Mouse (Mus musculus) hindbrain, embryonic 12.5 days (tissue): ENCODE measurements around the gene Smg6. TPM values are rescaled to one million over a fixed set of nuclear protein-coding genes. Genes with fewer than 3 reads are reported as not detected.

ENCODE experiments used
- ATAC-seq: fragments of 200-750 bp; cut with Nextera tagmentation; 2 replicates; pipeline ENCODE4 v1.8.0; 2017; ENCODE audit warnings: moderate TSS enrichment; ENCODE audit not compliant: low FRiP score
- H3K27ac ChIP-seq: fragments of 300-500 bp; sonication (generic); 2 replicates; pipeline ENCODE4 v1.5.1; 2016; ENCODE audit warnings: mild to moderate bottlenecking
- H3K27me3 ChIP-seq: fragments of 300-500 bp; sonication (generic); 2 replicates; pipeline ENCODE4 v1.6.1; 2016; ENCODE audit warnings: mild to moderate bottlenecking
- H3K36me3 ChIP-seq: fragments of 300-500 bp; sonication (generic); 2 replicates; pipeline ENCODE4 v1.6.1; 2016; ENCODE audit warnings: mild to moderate bottlenecking
- H3K4me1 ChIP-seq: fragments of 300-500 bp; sonication (generic); 2 replicates; pipeline ENCODE4 v1.6.1; 2016
- H3K4me2 ChIP-seq: fragments of 300-500 bp; sonication (generic); replicated peaks from 2 replicates; pipeline ENCODE4 v1.6.1; 2016; ENCODE audit warnings: mild to moderate bottlenecking
- H3K4me3 ChIP-seq: fragments of 300-500 bp; sonication (generic); 2 replicates; pipeline ENCODE4 v1.5.1; 2016; ENCODE audit warnings: mild to moderate bottlenecking
- H3K9ac ChIP-seq: fragments of 300-500 bp; sonication (generic); 2 replicates; pipeline ENCODE4 v1.6.1; 2016; ENCODE audit warnings: mild to moderate bottlenecking, moderate library complexity
- H3K9me3 ChIP-seq: fragments of 300-500 bp; sonication (generic); replicated peaks from 2 replicates; pipeline ENCODE4 v1.6.1; 2016; ENCODE audit warnings: mild to moderate bottlenecking
- WGBS: fragments of 180-500 bp; shearing (Covaris S2); methylation state at CpG from one replicate; pipeline ENCODE4 v1.1.7; 2016; 5-methylcytosine and 5-hydroxymethylcytosine counted together
- polyA plus RNA-seq: library from polyadenylated mRNA; unstranded; fragments of >200 nt; fragmentation: Nextera tagmentation; extraction: Ambion mirVana; gene quantifications from 2 replicates; pipeline ENCODE4 v1.2.1, GENCODE M21; 2016

Gene Smg6
- polyA plus RNA-seq, 1 experiment from 2014 or later, result 23.6 TPM

GRCm38 (mm10) chr11:75162591-75163080, 237.0 kb downstream of the Smg6 start:
- H3K9ac ChIP-seq, result no peak overlapping the region
- H3K4me1 ChIP-seq, result peaks cover 24% of the 10 kb centered on the region
- H3K9me3 ChIP-seq, result no peaks in the 10 kb centered on the region
- no peak overlapping the region for H3K27ac ChIP-seq
- H3K27me3 ChIP-seq, result peaks cover 54% of the 10 kb centered on the region
- 91% methylated on average over 12 of the region's 12 CpGs for WGBS
- ATAC-seq, result no peak
- H3K36me3 ChIP-seq, result peaks cover 44% of the 10 kb centered on the region
- no peak overlapping the region for H3K4me2 ChIP-seq
- no peak overlapping the region for H3K4me3 ChIP-seq

DNA sequence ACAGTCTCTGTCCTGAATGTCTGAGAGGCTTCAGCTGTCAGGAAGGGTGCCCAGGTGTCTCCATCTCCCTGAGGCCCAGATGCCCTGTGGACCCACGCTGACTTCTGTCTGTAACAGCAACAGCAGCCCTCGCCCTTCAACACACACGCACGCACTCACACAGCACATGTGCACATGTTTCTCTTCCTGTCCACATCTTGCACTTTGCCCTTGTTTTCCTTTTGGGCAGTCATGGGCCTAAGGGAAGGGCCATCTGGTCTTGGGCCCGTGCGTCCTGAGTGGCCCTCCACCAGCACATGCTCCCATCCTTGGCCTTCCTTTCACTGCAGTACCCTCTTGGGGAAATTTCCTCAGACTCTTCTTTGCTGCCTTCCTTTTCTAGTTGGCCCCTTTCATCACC, 237.8 kb downstream of the Smg6 start:
- H3K27ac ChIP-seq, result no peak overlapping the region
- 74% methylated on average over 6 of the region's 6 CpGs for WGBS
- no peak overlapping the region for H3K4me2 ChIP-seq

GRCm38 (mm10) chr11:75164051-75164450, 238.4 kb downstream of the Smg6 start:
- H3K27ac ChIP-seq, result no peak overlapping the region
- H3K36me3 ChIP-seq, result peaks cover 42% of the 10 kb centered on the region
- no peak overlapping the region for H3K4me3 ChIP-seq
- H3K4me1 ChIP-seq, result peaks cover 38% of the 10 kb centered on the region
- no peaks in the 10 kb centered on the region for H3K9me3 ChIP-seq
- H3K4me2 ChIP-seq, result no peak overlapping the region
- ATAC-seq, result no peak
- WGBS, result 77% methylated on average over 2 of the region's 2 CpGs
- peaks cover 68% of the 10 kb centered on the region for H3K27me3 ChIP-seq
- no peak overlapping the region for H3K9ac ChIP-seq

More for the DNA sequence above, 237.8 kb downstream of the Smg6 start:
- Histone ChIP-seq H3K4me1 (peaks cover 32% of the 10 kb centered on the region), H3K36me3 (peaks cover 44% of the 10 kb centered on the region), H3K9ac (no peak overlapping the region), H3K27me3 (peaks cover 61% of the 10 kb centered on the region), H3K9me3 (no peaks in the 10 kb centered on the region), H3K4me3 (no peak overlapping the region)
- no peak for ATAC-seq

DNA sequence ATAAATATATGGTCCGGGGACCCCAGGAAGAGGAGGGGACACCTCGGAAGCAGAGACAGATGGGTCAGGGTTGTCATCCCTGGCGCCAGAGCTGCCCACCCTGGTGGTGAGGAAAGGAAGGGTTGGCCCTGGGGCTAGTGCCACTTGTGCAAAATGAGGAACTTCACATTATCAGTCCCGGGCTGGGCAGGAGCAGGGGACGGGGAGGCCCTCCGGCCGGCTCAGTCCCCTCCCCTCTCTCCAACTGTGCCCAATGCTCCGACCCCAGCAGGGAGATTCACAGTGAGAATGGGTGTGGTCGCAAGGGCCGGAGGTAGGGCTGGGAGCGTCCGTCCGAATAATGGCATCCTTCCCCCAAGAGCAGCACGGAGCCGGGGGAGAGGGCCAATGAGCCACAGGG, 239.1 kb downstream of the Smg6 start:
- Histone ChIP-seq H3K36me3 (peaks cover 37% of the 10 kb centered on the region), H3K9ac (no peak overlapping the region), H3K4me3 (peak overlapping the region; percentile 47), H3K27me3 (peaks cover 75% of the 10 kb centered on the region), H3K4me1 (peaks cover 44% of the 10 kb centered on the region), H3K4me2 (peak overlapping the region; percentile 80; the same call in 1 of the 2 replicates), H3K27ac (no peak overlapping the region), H3K9me3 (no peaks in the 10 kb centered on the region)
- ATAC-seq, result no peak
- WGBS, result 12% methylated on average over 15 of the region's 15 CpGs

- peaks cover 53% of the 10 kb centered on the region for H3K4me1 ChIP-seq
- H3K27ac ChIP-seq, result 0 out of 2 replicates have a peak overlapping the region, but pooled peaks have one; percentile 7
- peaks cover 83% of the 10 kb centered on the region for H3K27me3 ChIP-seq
- H3K9me3 ChIP-seq, result no peaks in the 10 kb centered on the region
- H3K4me2 ChIP-seq, result peak overlapping the region; percentile 80
- H3K9ac ChIP-seq, result peak overlapping the region; percentile 61; the same call in 1 of the 2 replicates
- WGBS, result 3% methylated on average over 54 of the region's 54 CpGs
- peak overlapping the region; percentile 47 for H3K4me3 ChIP-seq
- peaks cover 28% of the 10 kb centered on the region for H3K36me3 ChIP-seq
- no peak for ATAC-seq
Measured at GRCm38 (mm10) chr11:75165441-75166192, 240.0 kb downstream of the Smg6 start.

DNA sequence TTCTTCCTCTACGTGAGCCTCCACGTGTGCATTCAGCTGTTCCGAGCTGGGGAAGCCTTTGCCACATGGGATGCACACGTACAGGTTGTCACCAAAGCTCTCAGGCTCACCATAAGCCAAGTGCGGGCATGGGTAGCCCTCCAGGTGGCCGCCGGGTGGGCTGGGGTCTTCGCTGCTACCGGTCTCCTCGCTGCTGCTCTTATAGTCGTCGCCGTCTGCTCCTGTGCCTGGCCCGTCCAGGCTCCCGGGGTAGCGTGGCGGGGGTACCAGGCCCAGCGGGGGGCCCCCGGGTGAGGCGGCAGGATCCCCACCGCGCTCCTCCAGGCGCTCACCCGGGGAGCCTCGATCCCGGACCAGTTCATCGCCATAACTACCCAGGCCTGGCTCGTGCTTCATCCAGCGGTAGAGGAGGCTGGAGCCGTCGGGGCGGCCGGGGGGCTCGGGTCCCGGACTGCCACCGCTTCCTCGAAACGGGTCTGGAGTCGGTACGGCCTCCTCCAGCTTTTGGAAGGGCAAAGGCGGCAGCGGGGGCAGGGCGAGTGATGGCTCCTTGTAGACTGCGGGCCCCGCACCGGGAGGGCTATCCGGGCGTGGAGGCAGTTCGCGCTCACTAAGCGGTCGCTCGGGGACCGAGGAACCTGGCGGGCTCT, 240.7 kb downstream of the Smg6 start:
- ATAC-seq, result no peak
- Histone ChIP-seq H3K4me1 (peaks cover 56% of the 10 kb centered on the region), H3K4me3 (peak overlapping the region; percentile 47), H3K36me3 (peaks cover 21% of the 10 kb centered on the region), H3K27ac (0 out of 2 replicates have a peak overlapping the region, but pooled peaks have one; percentile 40), H3K4me2 (peak overlapping the region; percentile 80), H3K9me3 (no peaks in the 10 kb centered on the region), H3K27me3 (peaks cover 90% of the 10 kb centered on the region), H3K9ac (peak overlapping the region; percentile 61; the same call in 1 of the 2 replicates)
- 4% methylated on average over 55 of the region's 55 CpGs for WGBS

DNA sequence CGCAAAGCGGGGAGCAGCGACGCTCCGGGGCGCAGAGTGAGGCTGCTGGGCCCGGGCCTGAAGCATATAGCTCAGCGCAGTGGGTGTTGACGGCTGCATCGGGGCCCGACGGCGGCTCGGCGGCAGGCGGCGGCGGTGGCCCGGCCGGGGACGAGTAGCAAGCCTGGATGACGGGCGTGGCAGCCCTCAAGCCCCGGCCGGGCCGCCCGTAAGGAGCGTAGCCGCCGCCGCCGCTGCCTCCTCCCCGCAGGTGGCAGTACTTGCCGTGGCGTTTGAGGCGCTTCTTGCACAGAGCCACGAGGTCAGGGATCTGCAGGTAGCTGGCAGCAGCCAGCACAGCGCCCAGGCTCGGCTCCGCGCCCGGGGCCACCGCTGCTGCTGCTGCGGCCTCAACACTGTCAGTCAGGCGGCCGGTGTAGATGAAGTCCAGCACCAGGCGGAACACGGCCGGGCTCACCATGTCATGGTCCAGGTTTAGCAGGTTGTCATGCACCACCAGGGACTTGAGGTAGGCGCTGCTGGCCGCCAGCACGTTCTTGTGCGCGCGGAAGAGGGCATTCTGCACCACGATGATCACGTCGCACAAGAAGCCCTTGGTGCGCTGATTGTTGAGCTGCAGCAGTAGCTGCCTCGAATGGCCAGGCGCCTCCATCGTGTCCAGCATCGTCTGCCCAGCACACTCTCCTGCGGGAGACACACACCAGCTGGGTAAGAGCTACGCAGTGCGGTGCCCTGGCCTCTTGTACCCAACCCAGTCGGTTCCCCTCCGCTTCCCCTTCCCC, 241.4 kb downstream of the Smg6 start:
- Histone ChIP-seq H3K9ac (peak overlapping the region; percentile 61), H3K9me3 (no peaks in the 10 kb centered on the region), H3K27me3 (peaks cover 97% of the 10 kb centered on the region), H3K27ac (0 out of 2 replicates have a peak overlapping the region, but pooled peaks have one; percentile 40), H3K4me3 (peak overlapping the region; percentile 47), H3K4me1 (peaks cover 60% of the 10 kb centered on the region), H3K36me3 (peaks cover 15% of the 10 kb centered on the region), H3K4me2 (peak overlapping the region; percentile 80)
- WGBS, result 2% methylated on average over 67 of the region's 68 CpGs
- no peak for ATAC-seq

- H3K4me2 ChIP-seq, result peak overlapping the region; percentile 80
- no peak for ATAC-seq
- H3K9me3 ChIP-seq, result no peaks in the 10 kb centered on the region
- WGBS, result 3% methylated on average over 45 of the region's 63 CpGs
- peaks cover 99% of the 10 kb centered on the region for H3K27me3 ChIP-seq
- peak overlapping the region; percentile 55; the same call in 1 of the 2 replicates for H3K27ac ChIP-seq
- H3K4me3 ChIP-seq, result peak overlapping the region; percentile 47
- H3K36me3 ChIP-seq, result peaks cover 10% of the 10 kb centered on the region
- peaks cover 68% of the 10 kb centered on the region for H3K4me1 ChIP-seq
- peak overlapping the region; percentile 61 for H3K9ac ChIP-seq
Measured at GRCm38 (mm10) chr11:75167643-75168589, 242.3 kb downstream of the Smg6 start.

GRCm38 (mm10) chr11:75168590-75169361, 243.2 kb downstream of the Smg6 start:
- peak overlapping the region; percentile 55; the same call in 1 of the 2 replicates for H3K27ac ChIP-seq
- ATAC-seq, result no peak; the same call in 1 of the 2 replicates
- H3K36me3 ChIP-seq, result 0 out of 2 replicates have a peak, but pooled peaks cover 3% of the 10 kb centered on the region

GRCm38 (mm10) chr11:75169405-75170080, 243.9 kb downstream of the Smg6 start, which contains the start of gene Hic1:
Gene Hic1, minus strand, starts transcription at chr11:75169519.
- no peaks in the 10 kb centered on the region for H3K36me3 ChIP-seq
- H3K9me3 ChIP-seq, result no peaks in the 10 kb centered on the region
- 5% methylated on average over 23 of the region's 23 CpGs for WGBS
- peak within 1 kb of the TSS; percentile 80 for H3K4me2 ChIP-seq
- H3K27me3 ChIP-seq, result peaks cover 89% of the 10 kb centered on the region
- H3K4me1 ChIP-seq, result peaks cover 79% of the 10 kb centered on the region
- peak within 1 kb of the TSS; percentile 61 for H3K9ac ChIP-seq
- peak within 1 kb of the TSS; percentile 47 for H3K4me3 ChIP-seq
- H3K27ac ChIP-seq, result peak within 1 kb of the TSS; percentile 55; the same call in 1 of the 2 replicates
- no peak for ATAC-seq

More at GRCm38 (mm10) chr11:75168590-75169361, 243.2 kb downstream of the Smg6 start:
- H3K4me2 ChIP-seq, result peak overlapping the region; percentile 80
- peaks cover 97% of the 10 kb centered on the region for H3K27me3 ChIP-seq
- WGBS, result under 1% methylated on average over 74 of the region's 83 CpGs
- H3K9me3 ChIP-seq, result no peaks in the 10 kb centered on the region
- H3K4me1 ChIP-seq, result peaks cover 74% of the 10 kb centered on the region
- peak overlapping the region; percentile 47 for H3K4me3 ChIP-seq
- H3K9ac ChIP-seq, result peak overlapping the region; percentile 61
